Mouse (Mus musculus) brain, embryonic 18.5 days (tissue): ENCODE data around the gene Iqschfp.

ENCODE experiments used
- DNase-seq: peaks from one replicate; pipeline ENCODE4 v3.0.0-alpha.2; 2012; ENCODE audit warnings: low read depth, low spot score

Gene Iqschfp

GRCm38 (mm10) chr3:68637960-68638359, 745.9 kb downstream of the Iqschfp start:
- no peak for DNase-seq

GRCm38 (mm10) chr3:68638703-68639102, 746.7 kb downstream of the Iqschfp start:
- DNase-seq = no peak

GRCm38 (mm10) chr3:68642935-68643334, 750.9 kb downstream of the Iqschfp start:
- no peak for DNase-seq

- DNase-seq = no peak
Observed at GRCm38 (mm10) chr3:68646387-68647130, 754.5 kb downstream of the Iqschfp start.

GRCm38 (mm10) chr3:68647282-68647681, 755.2 kb downstream of the Iqschfp start:
- DNase-seq = no peak

- no peak for DNase-seq
Observed at GRCm38 (mm10) chr3:68650251-68650650, 758.2 kb downstream of the Iqschfp start.

GRCm38 (mm10) chr3:68656607-68657352, 764.7 kb downstream of the Iqschfp start:
- DNase-seq = no peak

GRCm38 (mm10) chr3:68657589-68658245, 765.7 kb downstream of the Iqschfp start:
- DNase-seq = no peak

- no peak for DNase-seq
Observed at GRCm38 (mm10) chr3:68659996-68660395, 768.0 kb downstream of the Iqschfp start.

GRCm38 (mm10) chr3:68660538-68660937, 768.5 kb downstream of the Iqschfp start:
- no peak for DNase-seq

GRCm38 (mm10) chr3:68662386-68662785, 770.4 kb downstream of the Iqschfp start:
- no peak for DNase-seq

- DNase-seq = no peak
Observed at GRCm38 (mm10) chr3:68664337-68664736, 772.3 kb downstream of the Iqschfp start.

- no peak for DNase-seq
Observed at GRCm38 (mm10) chr3:68666377-68666776, 774.3 kb downstream of the Iqschfp start.

GRCm38 (mm10) chr3:68667852-68668251, 775.8 kb downstream of the Iqschfp start:
- no peak for DNase-seq

GRCm38 (mm10) chr3:68669418-68669974, 777.5 kb downstream of the Iqschfp start:
- no peak for DNase-seq

- no peak for DNase-seq
Observed at GRCm38 (mm10) chr3:68674721-68675120, 782.7 kb downstream of the Iqschfp start.

GRCm38 (mm10) chr3:68675216-68675835, 783.3 kb downstream of the Iqschfp start:
- DNase-seq = no peak
